Mouse (Mus musculus): ENCODE measurements around the gene Scarf1. TPM values are rescaled to one million over a fixed set of nuclear protein-coding genes. Genes with fewer than 3 reads are reported as not detected.

The Scarf1 gene
- polyA plus RNA-seq, 1 experiment = 1.0 TPM

GRCm38 (mm10) chr11:75533314-75534015 lies 20.1 kb downstream of the Scarf1 start:
- H3K4me1 ChIP-seq (ENCODE audit: control insufficient read depth, insufficient read depth, low read length) = peaks cover 2% of the 10 kb centered on the region
- H3K9ac ChIP-seq (ENCODE audit: low read depth, poor library complexity, severe bottlenecking) = no peak overlapping the region
- H3K9me3 ChIP-seq (replicated peaks; ENCODE audit: control insufficient read depth, insufficient read depth, low read length, poor library complexity, severe bottlenecking) = no peaks in the 10 kb centered on the region
- H3K27ac ChIP-seq (ENCODE audit: insufficient read depth, low read length) = no peak overlapping the region
- TF ChIP-seq EP300 (IDR thresholded peaks at IDR 0.05; ENCODE audit: insufficient read depth, low read depth, low read length) = no peak
- no peaks in the 10 kb centered on the region for H3K36me3 ChIP-seq (ENCODE audit: control insufficient read depth, insufficient read depth, low read length, poor library complexity, severe bottlenecking)
- no peak overlapping the region for H3K4me3 ChIP-seq (ENCODE audit: low read depth, low read length)
- no peaks in the 10 kb centered on the region for H3K27me3 ChIP-seq (ENCODE audit: control insufficient read depth, insufficient read depth, low read length, poor library complexity, severe bottlenecking)

DNA sequence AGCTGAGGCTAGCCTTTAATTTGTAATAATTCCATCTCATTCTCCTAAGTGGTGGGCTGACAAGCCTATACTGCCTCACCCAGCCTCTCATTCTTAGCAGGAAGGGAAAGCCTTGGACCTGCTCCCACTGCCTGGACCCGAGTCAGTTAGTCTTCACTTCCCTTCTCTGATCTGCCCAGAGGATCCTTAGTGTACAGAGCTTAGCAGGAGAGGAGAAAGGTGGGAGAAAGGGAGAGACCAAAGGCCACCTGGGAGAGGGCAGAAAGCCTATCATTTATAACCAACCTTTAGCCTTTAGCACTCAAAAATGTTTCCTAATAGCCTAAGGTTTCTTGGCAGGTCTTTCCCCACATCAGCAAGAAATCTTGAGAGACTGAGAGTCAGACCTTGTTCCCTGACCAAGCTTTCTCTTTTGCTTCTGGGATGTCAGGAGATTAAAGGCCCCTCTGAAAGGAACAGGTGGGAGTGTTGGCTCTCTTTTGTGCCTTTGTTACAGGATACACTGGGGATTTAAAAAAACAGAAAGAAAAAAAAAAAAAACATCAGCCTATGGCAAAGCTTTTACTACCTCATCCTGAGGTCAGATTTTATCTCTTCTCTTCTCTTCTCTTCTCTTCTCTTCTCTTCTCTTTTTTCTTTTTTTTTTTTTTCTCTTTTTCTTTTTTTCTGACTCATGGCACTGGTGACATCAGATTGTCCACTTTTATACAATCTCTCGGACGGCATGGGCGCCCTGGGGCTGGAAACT lies 21.1 kb downstream of the Scarf1 start:
- no peaks in the 10 kb centered on the region for H3K27me3 ChIP-seq (ENCODE audit: control insufficient read depth, insufficient read depth, low read length, poor library complexity, severe bottlenecking)
- no peaks in the 10 kb centered on the region for H3K9me3 ChIP-seq (replicated peaks; ENCODE audit: control insufficient read depth, insufficient read depth, low read length, poor library complexity, severe bottlenecking)
- H3K27ac ChIP-seq (ENCODE audit: insufficient read depth, low read length) = no peak overlapping the region
- H3K9ac ChIP-seq (ENCODE audit: low read depth, poor library complexity, severe bottlenecking) = no peak overlapping the region
- H3K4me1 ChIP-seq (ENCODE audit: control insufficient read depth, insufficient read depth, low read length) = peaks cover 2% of the 10 kb centered on the region
- no peak overlapping the region for H3K4me3 ChIP-seq (ENCODE audit: low read depth, low read length)
- no peaks in the 10 kb centered on the region for H3K36me3 ChIP-seq (ENCODE audit: control insufficient read depth, insufficient read depth, low read length, poor library complexity, severe bottlenecking)
- TF ChIP-seq POLR2A (IDR thresholded peaks at IDR 0.05; ENCODE audit: insufficient read depth, low read length) = no peak
- no peak for TF ChIP-seq CTCF (IDR thresholded peaks at IDR 0.05; ENCODE audit: low read depth, low read length)
- no peak for TF ChIP-seq EP300 (IDR thresholded peaks at IDR 0.05; ENCODE audit: insufficient read depth, low read depth, low read length)

GRCm38 (mm10) chr11:75535106-75535795 lies 21.9 kb downstream of the Scarf1 start:
- Histone ChIP-seq H3K27me3 (ENCODE audit: control insufficient read depth, insufficient read depth, low read length, poor library complexity, severe bottlenecking) (no peaks in the 10 kb centered on the region), H3K4me1 (ENCODE audit: control insufficient read depth, insufficient read depth, low read length) (peaks cover 2% of the 10 kb centered on the region), H3K36me3 (ENCODE audit: control insufficient read depth, insufficient read depth, low read length, poor library complexity, severe bottlenecking) (no peaks in the 10 kb centered on the region), H3K9ac (ENCODE audit: low read depth, poor library complexity, severe bottlenecking) (no peak overlapping the region), H3K9me3 (replicated peaks; ENCODE audit: control insufficient read depth, insufficient read depth, low read length, poor library complexity, severe bottlenecking) (no peaks in the 10 kb centered on the region), H3K27ac (ENCODE audit: insufficient read depth, low read length) (no peak overlapping the region), H3K4me3 (ENCODE audit: low read depth, low read length) (no peak overlapping the region)
- no peak for TF ChIP-seq CTCF (IDR thresholded peaks at IDR 0.05; ENCODE audit: low read depth, low read length)
- TF ChIP-seq EP300 (IDR thresholded peaks at IDR 0.05; ENCODE audit: insufficient read depth, low read depth, low read length) = no peak
- no peak for TF ChIP-seq POLR2A (IDR thresholded peaks at IDR 0.05; ENCODE audit: insufficient read depth, low read length)

DNA sequence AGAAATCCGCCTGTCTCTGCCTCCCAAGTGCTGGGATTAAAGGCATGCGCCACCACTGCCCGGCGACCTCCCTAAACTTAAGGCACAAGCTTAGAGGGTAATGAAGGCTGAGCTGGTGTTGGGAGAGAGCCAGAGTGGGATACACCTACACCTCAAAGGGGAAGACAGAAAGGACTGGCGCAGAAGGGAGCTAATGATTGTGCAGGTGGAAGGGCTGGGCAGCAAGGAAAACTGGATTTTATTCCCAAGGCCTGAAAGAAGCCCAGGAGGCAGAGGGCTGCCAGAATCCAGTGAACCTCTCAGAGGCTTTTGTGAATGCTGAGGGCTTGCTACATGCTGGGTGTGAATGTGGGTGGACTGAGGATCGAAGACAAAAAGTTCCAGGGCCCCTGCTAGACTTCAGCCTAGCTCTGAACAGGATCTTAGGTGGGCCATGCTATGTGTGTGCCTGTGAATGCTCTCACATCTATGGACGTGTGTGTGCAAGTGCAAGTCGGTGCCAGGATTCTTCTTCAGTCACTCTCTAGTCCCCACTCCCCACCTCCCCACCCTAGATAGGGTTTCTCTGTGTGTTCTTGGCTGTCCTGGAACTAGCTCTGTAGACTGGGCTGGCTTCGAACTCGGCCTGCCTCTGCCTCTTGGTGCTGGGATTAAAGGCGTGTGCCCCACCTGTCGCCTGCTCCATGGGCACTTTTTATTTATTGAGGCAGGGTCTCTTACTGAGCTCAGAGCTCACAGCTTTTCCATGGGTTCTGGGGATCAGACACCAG lies 23.1 kb downstream of the Scarf1 start:
- TF ChIP-seq EP300 (IDR thresholded peaks at IDR 0.05; ENCODE audit: insufficient read depth, low read depth, low read length) (no peak), POLR2A (IDR thresholded peaks at IDR 0.05; ENCODE audit: insufficient read depth, low read length) (no peak), CTCF (IDR thresholded peaks at IDR 0.05; ENCODE audit: low read depth, low read length) (no peak)
- Histone ChIP-seq H3K27me3 (ENCODE audit: control insufficient read depth, insufficient read depth, low read length, poor library complexity, severe bottlenecking) (no peaks in the 10 kb centered on the region), H3K9ac (ENCODE audit: low read depth, poor library complexity, severe bottlenecking) (no peak overlapping the region), H3K4me3 (ENCODE audit: low read depth, low read length) (no peak overlapping the region), H3K4me1 (ENCODE audit: control insufficient read depth, insufficient read depth, low read length) (peaks cover 2% of the 10 kb centered on the region), H3K9me3 (replicated peaks; ENCODE audit: control insufficient read depth, insufficient read depth, low read length, poor library complexity, severe bottlenecking) (no peaks in the 10 kb centered on the region), H3K36me3 (ENCODE audit: control insufficient read depth, insufficient read depth, low read length, poor library complexity, severe bottlenecking) (no peaks in the 10 kb centered on the region), H3K27ac (ENCODE audit: insufficient read depth, low read length) (no peak overlapping the region)

- no peak overlapping the region for H3K4me3 ChIP-seq (ENCODE audit: low read depth, low read length)
- H3K27ac ChIP-seq (ENCODE audit: insufficient read depth, low read length) = no peak overlapping the region
- no peak overlapping the region for H3K9ac ChIP-seq (ENCODE audit: low read depth, poor library complexity, severe bottlenecking)
- H3K9me3 ChIP-seq (replicated peaks; ENCODE audit: control insufficient read depth, insufficient read depth, low read length, poor library complexity, severe bottlenecking) = no peaks in the 10 kb centered on the region
- peaks cover 2% of the 10 kb centered on the region for H3K4me1 ChIP-seq (ENCODE audit: control insufficient read depth, insufficient read depth, low read length)
- H3K36me3 ChIP-seq (ENCODE audit: control insufficient read depth, insufficient read depth, low read length, poor library complexity, severe bottlenecking) = no peaks in the 10 kb centered on the region
- TF ChIP-seq CTCF (IDR thresholded peaks at IDR 0.05; ENCODE audit: low read depth, low read length) (no peak), EP300 (IDR thresholded peaks at IDR 0.05; ENCODE audit: insufficient read depth, low read depth, low read length) (no peak), POLR2A (IDR thresholded peaks at IDR 0.05; ENCODE audit: insufficient read depth, low read length) (no peak)
- no peaks in the 10 kb centered on the region for H3K27me3 ChIP-seq (ENCODE audit: control insufficient read depth, insufficient read depth, low read length, poor library complexity, severe bottlenecking)
Measured at GRCm38 (mm10) chr11:75537025-75537414, 23.7 kb downstream of the Scarf1 start.

Measured in ES-Bruce4 (cell line).